Mouse (Mus musculus) MEL (cell line): ENCODE results near the gene Fam196a. TPM values are rescaled to one million over a fixed set of nuclear protein-coding genes. Genes with fewer than 3 reads are reported as not detected.

Experiments used
- DNase-seq: peaks from one replicate; pipeline ENCODE4 v3.0.0; 2011; ENCODE audit warnings: low read depth, low spot score
- H3K27ac ChIP-seq: 2 replicates; pipeline ENCODE4 v1.5.1; 2012; ENCODE audit warnings: low read depth, mild to moderate bottlenecking, control low read depth, low read length, moderate library complexity; ENCODE audit not compliant: control insufficient read depth
- H3K27me3 ChIP-seq, 2 experiments: fragments of 150-350 bp in 1 of 2; sonication (generic) in 1 of 2; 2 replicates each; pipeline ENCODE4 v1.6.1; 2012; ENCODE audit warnings: low read length in 2 of 2, mild to moderate bottlenecking in 2 of 2, improper control_type of control experiment in 1 of 2, moderate library complexity in 1 of 2; ENCODE audit not compliant: insufficient read depth in 2 of 2, control insufficient read depth in 1 of 2
- H3K36me3 ChIP-seq, 2 experiments: 2 replicates each; pipeline ENCODE4 v1.6.1; 2012 to 2014; ENCODE audit warnings: low read length in 2 of 2, improper control_type of control experiment in 1 of 2, inconsistent platforms in 1 of 2, mild to moderate bottlenecking in 1 of 2; ENCODE audit not compliant: insufficient read depth in 2 of 2, control insufficient read depth in 1 of 2
- H3K4me1 ChIP-seq, 2 experiments: fragments of 150-350 bp in 1 of 2; sonication (generic) in 1 of 2; 2 replicates each; pipeline ENCODE4 v1.6.1; 2012; ENCODE audit warnings: low read length in 2 of 2, improper control_type of control experiment in 1 of 2, mild to moderate bottlenecking in 1 of 2; ENCODE audit not compliant: insufficient read depth in 2 of 2, control insufficient read depth in 1 of 2
- H3K4me3 ChIP-seq, 2 experiments: fragments of 150-350 bp in 1 of 2; sonication (generic) in 1 of 2; 2 replicates each; pipeline ENCODE4 v1.5.1; 2012; ENCODE audit warnings: low read depth in 2 of 2, low read length in 2 of 2, mild to moderate bottlenecking in 2 of 2, moderate library complexity in 2 of 2, control low read depth in 1 of 2, improper control_type of control experiment in 1 of 2; ENCODE audit not compliant: control insufficient read depth in 1 of 2, insufficient read depth in 1 of 2
- H3K79me2 ChIP-seq: 2 replicates; pipeline ENCODE4 v1.6.1; 2012; ENCODE audit warnings: mild to moderate bottlenecking, low read length, moderate library complexity; ENCODE audit not compliant: control insufficient read depth, poor library complexity, insufficient read depth
- H3K9ac ChIP-seq: 2 replicates; pipeline ENCODE4 v1.6.1; 2012; ENCODE audit warnings: low read depth, mild to moderate bottlenecking, control low read depth, low read length, moderate library complexity; ENCODE audit not compliant: control insufficient read depth, poor library complexity, severe bottlenecking
- H3K9me3 ChIP-seq: fragments of 150-350 bp; sonication (generic); replicated peaks from 2 replicates; pipeline ENCODE4 v1.6.1; 2012; ENCODE audit warnings: mild to moderate bottlenecking, low read length, improper control_type of control experiment, moderate library complexity; ENCODE audit not compliant: insufficient read depth
- CHD2 ChIP-seq: IDR thresholded peaks from 2 replicates; pipeline ENCODE4 v1.6.1; 2011; ENCODE audit warnings: low read length, improper control_type of control experiment
- CTCF ChIP-seq, 3 experiments: IDR thresholded peaks in 2 of 3; conservative IDR thresholded peaks in 1 of 3; 2 replicates each; pipeline ENCODE4 v1.5.1; 2011 to 2012; ENCODE audit warnings: low read length in 3 of 3, low read depth in 2 of 3, mild to moderate bottlenecking in 2 of 3, improper control_type of control experiment in 1 of 3, inconsistent platforms in 1 of 3, mixed read lengths in 1 of 3, moderate library complexity in 1 of 3; ENCODE audit not compliant: control insufficient read depth in 1 of 3, insufficient read depth in 1 of 3, poor library complexity in 1 of 3, severe bottlenecking in 1 of 3
- ETS1 ChIP-seq: IDR thresholded peaks from 2 replicates; pipeline ENCODE4 v1.6.1; 2012; ENCODE audit warnings: low read depth, mild to moderate bottlenecking, inconsistent platforms, low read length, improper control_type of control experiment, moderate library complexity
- GATA1 ChIP-seq: IDR thresholded peaks from 2 replicates; pipeline ENCODE4 v1.6.1; 2011; ENCODE audit warnings: low read depth, low read length, improper control_type of control experiment
- HCFC1 ChIP-seq: IDR thresholded peaks from 2 replicates; pipeline ENCODE4 v1.6.1; 2012; ENCODE audit warnings: low read depth, mild to moderate bottlenecking, inconsistent platforms, low read length, improper control_type of control experiment, moderate library complexity
- KAT2A ChIP-seq: conservative IDR thresholded peaks from 2 replicates; pipeline ENCODE4 v1.6.1; 2012; ENCODE audit warnings: low read depth, low read length, improper control_type of control experiment, inconsistent platforms
- MAX ChIP-seq: IDR thresholded peaks from 2 replicates; pipeline ENCODE4 v1.6.1; 2011; ENCODE audit warnings: low read length, improper control_type of control experiment
- MAZ ChIP-seq: IDR thresholded peaks from 2 replicates; pipeline ENCODE4 v1.6.1; 2012; ENCODE audit warnings: low read depth, mild to moderate bottlenecking, inconsistent platforms, low read length, improper control_type of control experiment
- MYC ChIP-seq: IDR thresholded peaks from 2 replicates; pipeline ENCODE4 v1.6.1; 2011; ENCODE audit warnings: low read depth, mild to moderate bottlenecking, low read length, improper control_type of control experiment, moderate library complexity
- SIN3A ChIP-seq: IDR thresholded peaks from 2 replicates; pipeline ENCODE4 v1.6.1; 2012; ENCODE audit warnings: low read length, improper control_type of control experiment, inconsistent platforms
- SMC3 ChIP-seq: IDR thresholded peaks from 2 replicates; pipeline ENCODE4 v1.6.1; 2011; ENCODE audit warnings: low read depth, low read length, improper control_type of control experiment
- TAL1 ChIP-seq: IDR thresholded peaks from 2 replicates; pipeline ENCODE4 v1.6.1; 2012; ENCODE audit warnings: mild to moderate bottlenecking, inconsistent platforms, low read length, moderate library complexity, mixed read lengths
- TCF12 ChIP-seq: IDR thresholded peaks from 2 replicates; pipeline ENCODE4 v1.6.1; 2014; ENCODE audit warnings: low read depth, mild to moderate bottlenecking, inconsistent platforms, low read length, improper control_type of control experiment, moderate library complexity
- USF2 ChIP-seq, 2 experiments: IDR thresholded peaks; 2 replicates each; pipeline ENCODE4 v1.6.1; 2011 to 2012; ENCODE audit warnings: improper control_type of control experiment in 2 of 2, low read length in 2 of 2, borderline replicate concordance in 1 of 2, inconsistent platforms in 1 of 2, low read depth in 1 of 2, mild to moderate bottlenecking in 1 of 2; ENCODE audit not compliant: insufficient read depth in 1 of 2
- ZKSCAN1 ChIP-seq: IDR thresholded peaks from 2 replicates; pipeline ENCODE4 v1.6.1; 2012; ENCODE audit warnings: low read depth, mild to moderate bottlenecking, inconsistent platforms, low read length, improper control_type of control experiment, moderate library complexity
- ZMIZ1 ChIP-seq: IDR thresholded peaks from 2 replicates; pipeline ENCODE4 v1.6.1; 2012; ENCODE audit warnings: low read depth, mild to moderate bottlenecking, inconsistent platforms, low read length, improper control_type of control experiment, moderate library complexity
- ZNF384 ChIP-seq: IDR thresholded peaks from 2 replicates; pipeline ENCODE4 v1.6.1; 2012; ENCODE audit warnings: low read depth, mild to moderate bottlenecking, inconsistent platforms, low read length, improper control_type of control experiment
- polyA plus RNA-seq, 2 experiments: library from polyadenylated mRNA; stranded (reverse) in 1 of 2; unstranded in 1 of 2; fragments of >175 nt in 1 of 2; fragments of >200 nt in 1 of 2; gene quantifications; 2 replicates each; pipeline versions ENCODE4 v1.2.1 to v1.2.4; 2012; ENCODE audit warnings: low replicate concordance in 2 of 2, low read depth in 1 of 2; ENCODE audit not compliant: insufficient read length in 2 of 2, insufficient read depth in 1 of 2, missing spikeins in 1 of 2
- total RNA-seq: library from RNA; depleted of rRNA; stranded (reverse); fragments of 300-350 nt; gene quantifications from 2 replicates; pipeline ENCODE4 v1.2.3, GENCODE M21; 2012; rRNA removed

Fam196a gene
- not detected in 2 replicates for total RNA-seq
- not detected for polyA plus RNA-seq

- Histone ChIP-seq H3K79me2 (no peaks in the 10 kb centered on the region), H3K36me3 (no peaks in the 10 kb centered on the region), H3K27ac (no peak within 1 kb of the TSS), H3K4me1 (no peaks in the 10 kb centered on the region), H3K9me3 (no peaks in the 10 kb centered on the region), H3K4me3 (no peak within 1 kb of the TSS), H3K27me3 (no peaks in the 10 kb centered on the region), H3K9ac (no peak within 1 kb of the TSS)
- no peak for TF ChIP-seq HCFC1
- no peak for TF ChIP-seq TAL1
- TF ChIP-seq MAX, result no peak
- no peak for TF ChIP-seq TCF12
- TF ChIP-seq ETS1, result no peak
- TF ChIP-seq SIN3A, result no peak
- no peak for TF ChIP-seq CTCF (IDR thresholded peaks at IDR 0.05 in 2 of 3, conservative IDR thresholded peaks at IDR 0.05 in 1 of 3; ENCODE audit: control insufficient read depth in 1 of 3, insufficient read depth in 1 of 3, low read depth in 2 of 3, low read length in 3 of 3, poor library complexity in 1 of 3, severe bottlenecking in 1 of 3)
- TF ChIP-seq KAT2A, result no peak
- TF ChIP-seq GATA1, result no peak
- no peak for TF ChIP-seq SMC3
- no peak for TF ChIP-seq USF2 (IDR thresholded peaks at IDR 0.05; ENCODE audit: borderline replicate concordance in 1 of 2, insufficient read depth in 1 of 2, low read depth in 1 of 2, low read length in 2 of 2)
- no peak for TF ChIP-seq MYC
- no peak for TF ChIP-seq ZMIZ1
- TF ChIP-seq ZKSCAN1, result no peak
- TF ChIP-seq MAZ, result no peak
- no peak for TF ChIP-seq CHD2
- no peak for DNase-seq
Observed at GRCm38 (mm10) chr7:134937927-134938609, at the start of gene Fam196a. Gene Fam196a, minus strand, starts transcription at chr7:134938430.

- Histone ChIP-seq H3K4me3 (no peak overlapping the region), H3K79me2 (no peaks in the 10 kb centered on the region), H3K27ac (no peak overlapping the region), H3K36me3 (no peaks in the 10 kb centered on the region), H3K27me3 (no peaks in the 10 kb centered on the region), H3K9me3 (no peaks in the 10 kb centered on the region), H3K4me1 (no peaks in the 10 kb centered on the region), H3K9ac (no peak overlapping the region)
- TF ChIP-seq ZNF384, result no peak
- no peak for TF ChIP-seq ZMIZ1
- DNase-seq, result no peak
Observed at GRCm38 (mm10) chr7:134961608-134962007, 23.4 kb upstream of the Fam196a start.
